Mouse (Mus musculus) left cerebral cortex, adult 2 months (tissue): ENCODE results near the gene Map3k11. TPM values are rescaled to one million over a fixed set of nuclear protein-coding genes. Genes with fewer than 3 reads are reported as not detected.

Source experiments
- DNase-seq, 2 experiments: peaks; one replicate each; pipeline ENCODE4 v3.0.0; 2021 to 2022; ENCODE audit warnings: low spot score in 2 of 2, mixed read lengths in 1 of 2; ENCODE audit errors: extremely low spot score in 1 of 2
- H3K27ac ChIP-seq: fragments of 200-600 bp; 2 replicates; pipeline ENCODE4 v1.8.1; 2022
- H3K4me3 ChIP-seq: fragments of 200-600 bp; 2 replicates; pipeline ENCODE4 v1.8.1; 2022
- CTCF ChIP-seq: fragments of 200-600 bp; IDR thresholded peaks from 2 replicates; pipeline ENCODE4 v1.8.1; 2022; ENCODE audit warnings: antibody characterized with exemption, mild to moderate bottlenecking, moderate library complexity
- intact Hi-C: fragments of 180-260 bp; cut with DNase I; formaldehyde crosslinking; loops from one replicate; pipeline ENCODE4 v1.15.1; 2025
- total RNA-seq, 2 experiments: library from RNA; stranded (reverse); gene quantifications; 2 replicates each; pipeline ENCODE4 v1.2.3; 2021

The Map3k11 gene
- total RNA-seq, 2 experiments from 2014 or later, result 16.2 to 17.0 TPM

DNA sequence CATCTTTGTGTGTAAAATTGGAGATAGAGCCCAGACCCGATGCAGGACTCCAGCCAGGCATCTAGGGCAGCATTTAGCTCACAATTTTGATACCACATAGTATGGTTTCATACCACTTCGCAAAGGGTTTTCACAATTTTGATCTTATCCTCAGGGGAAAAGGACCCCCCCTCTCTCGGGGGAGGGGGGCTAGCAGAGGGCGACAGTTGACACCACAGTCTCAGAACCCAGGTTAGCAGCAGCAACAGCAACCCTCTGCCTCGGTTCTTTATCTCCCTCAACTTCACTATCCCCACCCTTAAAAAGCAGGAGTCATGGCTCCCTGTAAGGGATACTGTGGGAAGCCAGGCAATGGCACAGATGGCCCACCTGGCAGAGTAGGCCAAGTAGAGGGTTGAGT lies 24.7 kb downstream of the Map3k11 start:
- Histone ChIP-seq H3K27ac (peak overlapping the region; percentile 32; the same call in 1 of the 2 replicates), H3K4me3 (no peak overlapping the region)
- no peak for DNase-seq
- no peak for TF ChIP-seq CTCF
- intact Hi-C loops, result loop anchor here (5.0 kb wide), 1 partner anchor 164 kb away; the partner anchor contains the start of genes Frmd8 and Slc25a45

DNA sequence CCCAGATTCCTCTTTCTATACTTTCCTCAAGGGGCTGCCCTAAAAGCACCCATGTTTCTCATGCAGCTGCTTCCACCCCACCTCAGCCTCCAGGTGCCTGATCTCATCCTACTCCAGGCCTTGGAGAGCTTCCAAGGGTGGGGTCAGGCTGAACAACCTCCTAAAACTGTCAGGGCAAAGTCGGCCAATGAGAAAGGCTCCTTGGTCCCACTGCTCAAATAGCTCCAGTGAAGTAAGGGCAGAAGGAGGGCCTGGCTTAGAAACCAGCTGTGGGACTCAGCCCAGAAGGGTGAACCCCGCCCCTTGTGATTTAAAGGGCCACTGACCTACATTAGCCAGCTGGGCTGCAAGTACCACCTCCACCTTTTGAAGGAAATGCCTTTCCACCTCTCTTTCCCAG lies 25.2 kb downstream of the Map3k11 start:
- no peak for TF ChIP-seq CTCF
- peak overlapping the region; percentile 44; the same call in 1 of the 2 replicates for H3K27ac ChIP-seq
- intact Hi-C loops, result loop anchor here (5.0 kb wide), 1 partner anchor 164 kb away; the partner anchor contains the start of genes Frmd8 and Slc25a45
- 0 out of 2 replicates have a peak overlapping the region, but pooled peaks have one; percentile 6 for H3K4me3 ChIP-seq
- DNase-seq, result no peak

DNA sequence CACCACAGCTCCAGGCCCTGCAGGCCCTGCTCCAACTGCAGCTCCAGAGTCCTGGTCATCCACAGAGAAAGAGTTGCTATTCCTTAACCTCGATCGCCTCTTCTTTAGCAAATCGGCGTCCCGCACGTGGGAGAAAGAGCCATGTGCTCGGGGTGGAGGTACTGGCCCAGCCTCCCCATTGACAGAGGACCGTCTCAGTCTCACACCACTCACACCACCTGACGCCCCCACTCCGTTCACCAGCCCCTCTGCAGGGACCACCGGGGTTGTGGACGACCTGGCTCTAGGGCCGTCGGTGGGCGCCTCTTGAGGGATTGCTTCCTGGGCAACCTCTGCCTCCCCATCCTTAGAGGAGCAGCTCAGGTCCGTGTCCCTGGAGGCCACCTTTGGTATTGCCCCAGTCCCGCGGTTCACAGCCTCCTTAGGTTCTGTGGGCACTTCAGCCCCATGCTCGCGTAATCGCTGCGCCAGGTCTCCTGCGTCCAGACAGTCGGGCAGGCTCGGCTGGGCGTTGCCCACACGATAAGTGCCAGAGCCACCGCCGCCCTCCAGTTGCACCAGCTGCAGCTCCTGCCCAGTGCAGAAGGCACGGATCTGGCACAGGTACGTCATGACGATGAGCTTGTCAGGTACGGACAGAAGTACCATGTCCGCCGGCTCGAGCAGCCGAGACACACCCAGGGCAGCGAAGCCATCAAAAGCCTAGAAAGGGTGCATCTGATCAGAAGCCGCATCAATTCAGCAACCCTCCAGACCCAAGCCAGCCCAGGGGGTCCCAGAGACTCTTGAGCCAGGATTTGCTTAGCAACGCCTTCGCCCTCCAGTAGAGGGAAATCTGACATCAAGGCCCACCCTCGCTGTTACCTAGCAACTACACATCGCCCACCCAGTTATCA lies 27.5 kb downstream of the Map3k11 start:
- peak overlapping the region; percentile 87 for H3K27ac ChIP-seq
- TF ChIP-seq CTCF, result peak; percentile 42
- H3K4me3 ChIP-seq, result peak overlapping the region; percentile 57
- intact Hi-C loops, result no loop called here
- no peak for DNase-seq

DNA sequence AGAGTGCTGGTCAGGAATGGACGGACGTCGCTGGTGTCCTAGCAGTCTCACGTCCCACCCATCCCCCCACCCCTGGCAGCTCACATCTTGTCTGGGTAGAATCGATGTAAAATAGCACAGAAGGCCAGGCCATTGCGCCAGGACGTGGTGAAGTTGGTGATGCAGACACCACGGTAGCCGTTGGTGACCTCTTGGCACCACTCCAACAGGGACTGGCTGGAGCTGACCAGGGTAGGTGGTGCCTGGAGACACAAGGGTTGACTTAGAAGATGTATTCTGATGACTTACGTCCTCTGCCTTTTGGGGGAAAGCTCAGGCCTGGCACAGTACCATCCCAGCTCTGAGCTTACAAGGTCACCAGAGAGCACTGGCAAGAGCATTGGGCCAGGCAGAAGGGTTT lies 28.4 kb downstream of the Map3k11 start:
- H3K27ac ChIP-seq, result no peak overlapping the region
- no peak overlapping the region; the same call in 1 of the 2 replicates for H3K4me3 ChIP-seq
- no peak for TF ChIP-seq CTCF
- no peak for DNase-seq
- intact Hi-C loops, result no loop called here

- Histone ChIP-seq H3K4me3 (no peak overlapping the region), H3K27ac (no peak overlapping the region)
- intact Hi-C loops, result no loop called here
- DNase-seq, result no peak
- TF ChIP-seq CTCF, result no peak
Measured at GRCm38 (mm10) chr19:5721233-5721632, 32.7 kb downstream of the Map3k11 start.

DNA sequence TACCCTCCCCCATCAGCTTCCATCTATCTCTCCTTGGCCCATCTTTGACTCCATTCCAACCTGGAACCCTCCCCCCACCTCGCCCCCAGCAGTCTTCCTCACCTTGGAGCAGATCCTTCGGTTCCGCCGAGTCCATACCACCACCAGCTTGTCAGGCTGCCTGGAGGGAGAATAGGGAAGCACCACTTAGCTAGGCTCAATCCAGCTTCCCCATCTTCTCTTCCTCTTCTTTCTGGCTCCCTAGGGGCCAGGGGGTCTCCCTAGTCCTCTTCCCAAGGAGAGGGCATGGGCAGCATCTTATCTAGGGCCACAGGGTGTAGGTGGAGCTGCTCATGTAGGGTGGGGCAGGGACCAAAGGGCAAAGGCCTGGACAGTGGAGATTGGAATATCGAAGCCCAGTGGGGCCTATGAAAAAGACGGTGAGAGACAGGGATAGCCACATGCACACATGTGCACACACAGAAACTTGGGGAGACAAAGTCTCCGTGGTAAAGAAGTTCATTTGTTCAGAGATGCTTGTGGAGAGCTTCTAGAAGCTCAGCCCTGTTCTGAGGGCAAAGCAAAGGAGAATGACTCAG lies 34.4 kb downstream of the Map3k11 start:
- Histone ChIP-seq H3K27ac (no peak overlapping the region), H3K4me3 (no peak overlapping the region)
- no peak for DNase-seq
- no peak for TF ChIP-seq CTCF
- intact Hi-C loops, result no loop called here

DNA sequence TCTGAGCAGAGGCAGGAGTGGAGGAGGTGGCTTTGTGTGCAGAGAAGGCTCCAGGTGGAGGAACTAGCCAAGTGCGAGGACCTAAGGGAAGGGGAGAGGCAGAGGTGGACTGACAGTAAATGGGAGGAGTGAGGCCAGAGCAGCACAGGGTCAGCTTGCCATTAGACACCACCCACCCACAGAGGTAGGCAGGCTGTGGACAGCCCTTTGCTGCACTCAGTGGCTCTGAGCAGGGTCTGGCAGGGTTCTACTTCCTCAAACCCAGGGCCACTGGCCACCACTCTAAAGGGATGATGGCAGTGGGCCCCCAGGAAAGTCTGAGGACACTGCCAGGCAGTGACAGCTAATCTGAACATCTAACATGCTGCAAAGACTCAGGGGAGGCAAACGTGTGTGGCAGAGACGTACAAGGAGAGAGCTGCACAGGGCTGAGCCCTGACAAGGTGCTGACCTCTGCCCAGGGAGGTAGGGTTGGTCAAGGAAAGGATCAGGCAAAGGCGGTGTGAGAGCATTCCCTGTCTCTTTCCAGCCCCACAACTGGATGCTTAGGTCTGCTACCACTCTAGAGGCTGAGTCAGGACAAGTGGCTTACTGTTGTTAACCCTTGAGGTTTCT lies 35.5 kb downstream of the Map3k11 start:
- no peak overlapping the region for H3K27ac ChIP-seq
- no peak for DNase-seq
- no peak overlapping the region for H3K4me3 ChIP-seq
- TF ChIP-seq CTCF, result no peak
- intact Hi-C loops, result no loop called here

DNA sequence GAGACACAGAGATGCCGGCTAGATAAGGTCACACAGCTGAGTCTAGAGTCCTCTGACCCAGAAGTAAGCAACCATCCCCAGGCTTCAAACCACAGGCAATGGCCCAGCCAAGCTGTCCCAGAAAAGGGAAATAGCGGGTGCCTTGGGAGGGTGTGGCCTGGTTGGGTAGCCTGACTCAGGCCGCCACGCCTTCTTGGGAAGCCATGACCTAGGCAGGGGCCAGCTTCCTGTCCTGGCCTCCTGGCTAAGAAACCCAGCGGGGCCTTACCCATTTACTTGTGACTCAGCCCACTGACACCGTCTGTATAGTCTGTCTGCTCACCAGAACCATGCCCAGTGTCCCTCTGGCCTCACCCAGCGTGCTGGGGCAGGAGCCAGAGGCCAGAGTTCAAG lies 36.0 kb downstream of the Map3k11 start:
- no peak for DNase-seq
- no peak overlapping the region; the same call in 1 of the 2 replicates for H3K27ac ChIP-seq
- no peak for TF ChIP-seq CTCF
- intact Hi-C loops, result no loop called here
- peak overlapping the region; percentile 45; the same call in 1 of the 2 replicates for H3K4me3 ChIP-seq

DNA sequence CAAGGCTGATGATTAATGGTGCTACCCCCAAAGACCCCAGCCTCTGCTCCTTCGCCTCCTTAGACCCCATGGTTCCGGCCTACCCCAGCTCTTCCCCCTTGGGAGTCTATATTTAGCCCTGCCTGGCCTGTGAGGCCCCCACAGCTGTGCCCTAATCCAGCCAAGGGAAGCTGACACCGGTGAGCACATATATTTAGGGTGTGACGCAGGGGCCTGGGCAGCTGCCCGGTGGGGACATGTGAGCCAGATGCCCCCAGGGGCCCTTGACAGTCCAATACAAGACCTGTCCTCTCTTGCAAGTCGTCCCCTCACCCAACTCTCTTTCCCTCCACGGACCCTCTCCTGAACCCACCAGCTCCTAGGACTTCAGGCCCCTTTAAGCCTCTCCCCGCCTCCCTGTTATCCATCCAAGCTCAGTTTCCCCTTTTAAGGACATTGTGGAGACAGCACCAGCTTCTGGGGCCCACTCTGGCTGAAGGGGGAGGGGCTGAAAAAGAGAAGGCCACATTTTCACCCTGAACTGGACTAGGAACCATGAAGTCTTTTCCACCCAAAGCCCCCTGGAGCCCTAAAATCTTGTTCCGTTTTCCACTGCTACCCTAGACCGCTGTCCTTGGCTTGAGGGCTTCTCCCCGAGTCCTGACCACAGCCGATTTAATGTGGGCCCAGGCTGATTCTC lies 36.6 kb downstream of the Map3k11 start:
- Histone ChIP-seq H3K4me3 (peak overlapping the region; percentile 45), H3K27ac (peak overlapping the region; percentile 41)
- TF ChIP-seq CTCF, result no peak
- DNase-seq, result no peak
- intact Hi-C loops, result loop anchor here (5.0 kb wide), 1 partner anchor 132 kb away; no protein-coding TSS in a partner anchor

DNA sequence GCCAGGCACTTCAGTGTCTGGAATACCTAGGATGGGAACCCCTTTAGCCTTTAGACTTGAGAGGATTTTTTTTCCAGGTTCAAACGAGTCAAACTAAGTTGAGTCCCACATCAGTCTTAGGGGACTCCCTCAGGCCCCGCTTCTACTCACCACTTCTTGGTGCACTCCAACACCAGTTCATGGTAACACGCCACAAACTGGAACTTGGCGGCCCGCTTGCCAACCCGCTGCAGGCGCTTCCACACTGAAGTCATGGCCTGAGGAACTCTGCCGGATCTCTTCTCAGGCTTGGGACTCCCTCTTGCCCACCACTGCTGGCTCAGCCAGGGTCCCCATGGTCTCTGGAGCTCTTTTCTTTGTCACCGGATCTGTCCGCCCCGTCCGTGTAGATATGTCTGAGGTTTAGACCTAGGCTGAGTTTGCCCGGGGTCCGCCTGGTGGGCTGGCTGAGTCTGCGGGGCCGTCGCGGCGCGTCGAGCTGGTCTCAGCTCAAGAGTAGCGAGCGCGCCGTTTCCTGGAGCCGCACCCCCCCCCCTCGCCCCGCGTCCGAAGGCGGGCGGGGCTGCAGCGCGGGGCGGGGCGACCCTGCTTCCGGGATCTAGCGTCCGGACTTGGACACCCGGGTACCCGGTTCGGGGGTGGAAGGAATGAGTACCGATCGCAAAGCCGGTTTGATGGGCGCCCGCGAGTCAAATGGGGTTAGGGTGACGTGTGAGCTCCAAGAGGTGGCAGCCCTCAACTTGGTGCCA lies 37.4 kb downstream of the Map3k11 start, which contains the start of gene Ehbp1l1:
Gene Ehbp1l1, minus strand, starts transcription at position 551 of the 749 bp plus-strand sequence.
- Histone ChIP-seq H3K27ac (peak within 1 kb of the TSS; percentile 41; the same call in 1 of the 2 replicates), H3K4me3 (peak within 1 kb of the TSS; percentile 45)
- TF ChIP-seq CTCF, result no peak
- intact Hi-C loops, result loop anchor here (2.0 to 5.0 kb wide), 2 partner anchors 33 to 131 kb away; no protein-coding TSS in a partner anchor
- DNase-seq, result no peak
